Mouse (Mus musculus): ENCODE measurements around the gene Mrc1. TPM values are rescaled to one million over a fixed set of nuclear protein-coding genes. Genes with fewer than 3 reads are reported as not detected.

Gene Mrc1
- polyA plus RNA-seq, 1 experiment from 2014 or later = 6.4 TPM

DNA sequence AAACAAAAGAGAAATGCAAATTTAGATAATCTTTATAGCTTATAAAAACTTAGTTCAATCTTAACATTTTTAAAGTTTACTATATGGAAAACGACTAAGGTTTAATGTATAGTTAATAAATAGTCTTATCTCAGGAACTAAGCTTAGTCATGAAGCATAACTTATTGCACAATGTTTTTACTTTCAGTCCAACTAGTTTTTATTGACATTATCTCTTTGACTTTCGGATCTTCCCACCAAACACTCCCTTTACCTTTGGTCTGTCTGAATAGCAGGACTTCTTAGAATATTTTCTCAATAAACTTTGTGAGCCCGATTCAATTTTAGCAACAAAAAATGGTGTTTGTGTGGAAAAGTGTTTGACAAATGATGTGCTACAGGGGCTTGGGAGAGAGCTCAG, 12.5 kb upstream of the Mrc1 start:
- no peaks in the 10 kb centered on the region for H3K36me3 ChIP-seq (replicated peaks)
- no peaks in the 10 kb centered on the region for H3K9me3 ChIP-seq
- H3K27me3 ChIP-seq (replicated peaks) = no peaks in the 10 kb centered on the region
- ATAC-seq (replicated peaks) = no peak
- H3K4me1 ChIP-seq = peaks cover 4% of the 10 kb centered on the region; the same call in 1 of the 2 replicates
- 93% methylated on average over 3 of the region's 3 CpGs for WGBS
- H3K27ac ChIP-seq = no peak overlapping the region
- H3K4me2 ChIP-seq = no peak overlapping the region
- no peak overlapping the region for H3K9ac ChIP-seq
- H3K4me3 ChIP-seq = no peak overlapping the region

DNA sequence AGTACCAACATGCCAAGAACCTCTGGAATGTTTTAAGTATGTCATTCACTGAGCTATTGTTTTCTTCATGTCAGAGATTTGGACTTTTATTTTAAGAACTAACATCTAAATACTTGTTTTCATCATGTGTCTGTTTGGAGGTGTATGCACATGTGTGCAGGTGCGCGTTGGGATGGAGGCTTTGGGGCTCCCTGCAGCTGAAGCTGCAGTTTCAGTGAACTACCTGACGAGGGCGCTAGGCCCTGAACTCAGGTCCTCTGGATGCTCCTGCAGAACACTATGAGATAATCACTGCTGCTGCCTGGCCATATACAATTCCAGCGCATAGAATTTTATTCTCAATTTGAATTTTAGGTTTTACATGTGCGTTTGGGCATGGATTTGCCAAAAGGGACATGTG, 11.1 kb upstream of the Mrc1 start:
- WGBS = 82% methylated on average over 6 of the region's 6 CpGs
- H3K4me2 ChIP-seq = no peak overlapping the region

DNA sequence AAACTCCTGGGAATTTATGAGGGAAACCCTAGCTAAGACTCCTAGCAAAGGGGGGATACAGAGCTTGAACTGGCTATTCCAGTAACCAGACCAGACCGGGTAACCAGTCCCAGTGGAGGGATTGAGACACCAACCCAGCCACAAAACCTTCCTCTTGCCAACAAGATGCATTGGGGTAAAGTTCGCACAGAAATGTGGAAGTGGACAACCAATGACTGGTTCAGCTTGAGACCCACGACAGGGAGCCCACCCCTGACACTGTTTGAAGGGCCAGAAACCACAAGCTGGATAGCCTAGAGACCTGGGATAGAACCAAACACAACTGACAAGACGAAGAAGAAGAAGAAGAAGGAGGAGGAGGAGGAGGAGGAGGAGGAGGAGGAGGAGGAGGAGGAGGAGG, 4.8 kb upstream of the Mrc1 start:
- no peaks in the 10 kb centered on the region for H3K4me1 ChIP-seq
- no peak overlapping the region for H3K4me3 ChIP-seq
- WGBS = 92% methylated on average over 3 of the region's 4 CpGs
- no peak overlapping the region for H3K4me2 ChIP-seq
- no peak overlapping the region for H3K27ac ChIP-seq
- H3K27me3 ChIP-seq (replicated peaks) = no peaks in the 10 kb centered on the region
- H3K36me3 ChIP-seq (replicated peaks) = no peaks in the 10 kb centered on the region
- H3K9me3 ChIP-seq = no peaks in the 10 kb centered on the region
- ATAC-seq (replicated peaks) = no peak
- no peak overlapping the region for H3K9ac ChIP-seq

More for the DNA sequence above, 11.1 kb upstream of the Mrc1 start:
- Histone ChIP-seq H3K9me3 (no peaks in the 10 kb centered on the region), H3K4me1 (peaks cover 4% of the 10 kb centered on the region; the same call in 1 of the 2 replicates), H3K27me3 (replicated peaks) (no peaks in the 10 kb centered on the region), H3K36me3 (replicated peaks) (no peaks in the 10 kb centered on the region), H3K27ac (no peak overlapping the region), H3K4me3 (no peak overlapping the region), H3K9ac (no peak overlapping the region)
- ATAC-seq (replicated peaks) = no peak

DNA sequence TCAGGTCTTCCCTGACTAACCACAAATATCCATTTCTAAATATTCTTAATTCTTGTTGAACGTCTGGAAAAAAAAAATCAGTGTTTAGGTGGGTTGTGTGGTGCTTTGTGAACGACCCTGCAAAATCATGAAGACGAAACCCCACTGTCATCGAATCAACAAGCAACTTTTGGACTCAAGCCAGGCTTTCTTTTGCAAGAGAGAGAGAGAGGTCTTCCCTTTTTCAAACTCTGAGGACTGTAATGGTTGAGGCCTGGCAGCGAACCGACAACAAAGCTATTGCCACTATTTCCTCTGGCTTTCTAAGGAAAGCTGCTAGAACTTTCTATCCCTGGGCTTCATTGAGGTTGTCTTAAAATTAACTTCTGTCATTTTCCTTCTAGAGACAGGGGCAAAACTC, 697 bp upstream of the Mrc1 start:
- no peak overlapping the region for H3K9ac ChIP-seq
- no peaks in the 10 kb centered on the region for H3K4me1 ChIP-seq
- 76% methylated on average over 6 of the region's 6 CpGs for WGBS
- no peaks in the 10 kb centered on the region for H3K36me3 ChIP-seq (replicated peaks)
- no peaks in the 10 kb centered on the region for H3K27me3 ChIP-seq (replicated peaks)
- H3K27ac ChIP-seq = no peak overlapping the region
- no peak for ATAC-seq (replicated peaks)
- H3K9me3 ChIP-seq = no peaks in the 10 kb centered on the region
- H3K4me3 ChIP-seq = no peak overlapping the region
- no peak overlapping the region for H3K4me2 ChIP-seq

DNA sequence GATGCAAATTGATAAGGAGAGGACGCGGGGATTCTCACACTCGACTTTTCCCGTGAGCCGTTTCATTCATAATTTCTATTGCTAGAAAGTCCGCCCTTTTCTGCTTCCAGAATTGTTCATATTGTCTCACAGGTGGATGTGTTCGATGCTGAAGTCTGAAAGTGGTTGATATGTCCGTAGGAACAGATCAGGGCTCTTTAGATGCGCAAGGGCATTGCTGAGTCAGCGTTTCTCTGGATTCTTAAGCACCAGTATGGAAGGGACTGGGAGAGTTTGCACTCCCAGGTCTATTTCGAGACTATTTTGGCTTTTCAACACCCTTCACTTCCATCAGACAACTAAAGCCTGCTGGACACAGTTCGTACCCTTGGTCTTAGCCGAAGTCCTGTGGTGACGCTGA, 787 bp downstream of the Mrc1 start:
- H3K27ac ChIP-seq = no peak overlapping the region
- no peak overlapping the region for H3K4me2 ChIP-seq
- no peaks in the 10 kb centered on the region for H3K36me3 ChIP-seq (replicated peaks)
- H3K27me3 ChIP-seq (replicated peaks) = no peaks in the 10 kb centered on the region
- H3K9ac ChIP-seq = no peak overlapping the region
- whole genome bisulfite sequencing = 91% methylated on average over 14 of the region's 14 CpGs
- ATAC-seq (replicated peaks) = no peak
- no peaks in the 10 kb centered on the region for H3K9me3 ChIP-seq
- no peaks in the 10 kb centered on the region for H3K4me1 ChIP-seq
- no peak overlapping the region for H3K4me3 ChIP-seq

DNA sequence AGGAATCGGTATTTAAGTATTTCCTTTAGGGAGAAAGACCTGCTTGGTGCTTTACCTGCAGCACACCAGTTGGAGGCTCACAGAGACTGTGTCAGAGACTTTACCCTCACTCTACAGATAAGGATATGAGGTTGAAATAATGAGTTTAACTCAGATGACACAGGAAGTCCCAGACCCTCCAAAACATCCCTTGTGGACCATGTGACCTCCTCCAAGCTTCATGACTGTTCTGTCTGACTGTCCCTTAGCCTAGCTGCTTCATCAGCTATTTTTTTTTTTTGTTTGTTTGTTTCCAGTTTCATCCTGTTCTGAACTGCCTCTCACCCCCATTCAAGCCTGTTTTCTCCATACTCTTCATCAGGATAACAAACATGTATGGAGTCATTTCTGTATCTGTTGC, 3.7 kb downstream of the Mrc1 start:
- H3K4me3 ChIP-seq = no peak overlapping the region
- H3K9me3 ChIP-seq = no peaks in the 10 kb centered on the region
- no peak overlapping the region for H3K4me2 ChIP-seq
- WGBS = 93% methylated on average over 1 of the region's 1 CpGs
- ATAC-seq (replicated peaks) = no peak
- H3K27me3 ChIP-seq (replicated peaks) = no peaks in the 10 kb centered on the region
- H3K4me1 ChIP-seq = no peaks in the 10 kb centered on the region
- no peak overlapping the region for H3K9ac ChIP-seq
- H3K27ac ChIP-seq = no peak overlapping the region
- H3K36me3 ChIP-seq (replicated peaks) = no peaks in the 10 kb centered on the region

DNA sequence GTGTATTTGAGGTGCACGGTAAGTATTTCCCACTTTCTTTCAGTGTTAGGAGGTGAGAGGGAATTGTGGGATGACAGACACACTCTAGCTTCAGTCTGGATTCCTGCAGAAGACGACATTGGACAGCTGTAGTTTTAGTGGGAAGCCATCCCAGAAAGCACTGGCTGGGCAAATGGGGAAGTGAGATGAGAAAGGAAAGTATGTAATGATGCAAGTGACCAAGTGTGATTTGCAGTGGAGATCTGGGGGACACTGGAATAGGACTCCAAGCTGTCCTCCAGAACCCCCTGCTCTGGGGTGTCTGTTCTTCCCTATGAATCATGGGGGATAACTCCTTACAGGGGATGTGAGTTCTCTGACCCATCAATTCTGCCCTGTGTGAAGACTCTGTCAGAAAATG, 4.8 kb downstream of the Mrc1 start:
- WGBS = 76% methylated on average over 2 of the region's 2 CpGs
- Histone ChIP-seq H3K27ac (no peak overlapping the region), H3K4me2 (no peak overlapping the region), H3K4me3 (no peak overlapping the region), H3K9me3 (no peaks in the 10 kb centered on the region), H3K4me1 (no peaks in the 10 kb centered on the region), H3K27me3 (replicated peaks) (no peaks in the 10 kb centered on the region), H3K36me3 (replicated peaks) (no peaks in the 10 kb centered on the region), H3K9ac (no peak overlapping the region)
- no peak for ATAC-seq (replicated peaks)

DNA sequence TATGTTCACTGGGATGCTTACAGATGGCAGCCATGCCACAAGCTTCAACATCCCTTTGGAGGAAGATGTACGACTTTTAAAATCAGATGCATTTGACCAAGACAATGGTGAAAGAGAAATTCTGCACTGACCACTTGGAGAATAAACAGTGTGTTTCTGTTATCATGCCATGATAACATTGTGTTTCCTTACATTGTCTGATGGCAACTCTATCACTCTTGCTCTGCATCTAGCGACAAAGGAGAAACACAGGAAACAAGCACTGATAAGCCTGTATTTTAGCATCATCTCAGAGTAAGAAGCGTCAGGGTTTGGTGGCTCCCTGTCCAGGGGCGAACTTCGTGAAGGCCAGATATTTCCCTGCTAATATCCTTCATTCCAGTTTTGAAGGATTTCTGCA, 6.1 kb downstream of the Mrc1 start:
- 91% methylated on average over 5 of the region's 5 CpGs for WGBS

DNA sequence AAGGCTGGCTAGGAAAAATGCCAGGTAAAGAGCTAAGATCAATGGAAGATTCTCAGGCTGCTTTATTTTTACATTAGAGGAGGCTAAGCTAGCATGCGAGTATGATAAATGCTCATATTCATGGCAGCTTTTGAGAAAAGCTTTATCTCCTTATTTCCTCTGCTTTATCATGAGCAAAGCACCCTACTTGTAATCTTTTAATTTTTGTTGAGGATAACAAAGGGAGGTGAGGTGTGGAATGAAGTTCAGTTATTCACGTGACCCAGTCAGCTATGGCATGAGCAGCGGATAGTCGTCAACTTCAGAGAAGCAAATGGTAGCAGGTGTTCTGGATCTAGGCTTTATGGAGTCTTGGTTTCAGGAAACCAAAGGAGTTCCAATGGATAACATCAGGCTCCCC, 7.7 kb downstream of the Mrc1 start:
- ATAC-seq (replicated peaks) = no peak
- Histone ChIP-seq H3K27me3 (replicated peaks) (no peaks in the 10 kb centered on the region), H3K27ac (no peak overlapping the region), H3K4me3 (no peak overlapping the region), H3K9ac (no peak overlapping the region), H3K4me1 (no peaks in the 10 kb centered on the region), H3K9me3 (no peaks in the 10 kb centered on the region), H3K36me3 (replicated peaks) (no peaks in the 10 kb centered on the region), H3K4me2 (no peak overlapping the region)
- 89% methylated on average over 4 of the region's 4 CpGs for WGBS

More for the DNA sequence above, 6.1 kb downstream of the Mrc1 start:
- Histone ChIP-seq H3K4me1 (no peaks in the 10 kb centered on the region), H3K9me3 (no peaks in the 10 kb centered on the region), H3K36me3 (replicated peaks) (no peaks in the 10 kb centered on the region), H3K9ac (no peak overlapping the region), H3K4me3 (no peak overlapping the region), H3K4me2 (no peak overlapping the region), H3K27ac (no peak overlapping the region), H3K27me3 (replicated peaks) (no peaks in the 10 kb centered on the region)
- no peak for ATAC-seq (replicated peaks)

DNA sequence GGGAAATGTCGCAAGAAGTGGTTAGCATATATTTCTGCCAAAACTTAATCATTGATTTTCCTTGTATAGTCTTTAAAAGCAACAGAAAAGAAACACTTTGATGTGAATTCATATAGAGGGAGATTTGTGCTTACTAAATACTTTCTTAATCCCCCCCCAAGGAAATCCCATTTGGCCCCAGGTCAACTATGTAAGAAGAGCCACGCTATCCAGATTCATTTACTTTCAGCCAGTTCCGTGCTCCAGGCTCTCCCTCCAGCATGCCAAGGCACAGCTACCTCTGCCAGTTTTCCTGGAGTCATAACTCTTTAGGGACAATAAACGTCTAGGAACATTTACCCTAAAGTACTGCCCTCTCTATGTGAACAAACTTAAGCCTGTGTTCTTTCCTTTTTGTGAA, 8.5 kb downstream of the Mrc1 start:
- Histone ChIP-seq H3K4me3 (no peak overlapping the region), H3K36me3 (replicated peaks) (no peaks in the 10 kb centered on the region), H3K27ac (no peak overlapping the region), H3K4me2 (no peak overlapping the region), H3K4me1 (no peaks in the 10 kb centered on the region), H3K27me3 (replicated peaks) (no peaks in the 10 kb centered on the region), H3K9me3 (no peaks in the 10 kb centered on the region), H3K9ac (no peak overlapping the region)
- ATAC-seq (replicated peaks) = no peak
- WGBS = 52% methylated on average over 4 of the region's 4 CpGs

DNA sequence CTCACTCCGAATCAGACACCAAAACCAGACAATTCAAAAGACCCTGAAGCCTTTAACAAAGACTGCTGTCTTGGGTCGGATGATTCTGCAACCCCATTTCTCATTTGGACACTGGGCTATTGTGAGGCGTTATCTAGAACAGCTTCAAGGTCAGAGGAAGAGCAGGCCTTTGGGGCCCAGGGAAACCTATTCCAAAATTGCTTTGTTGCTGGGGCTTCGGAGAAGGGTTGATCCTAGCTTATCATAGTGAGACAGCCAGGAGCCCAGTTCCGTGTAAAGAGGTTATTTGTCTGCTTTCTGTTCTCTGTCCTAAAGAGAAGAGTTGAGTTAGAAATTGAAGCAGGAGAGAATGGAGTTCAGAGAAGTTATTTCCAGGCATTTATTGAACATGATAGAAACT, 10.0 kb downstream of the Mrc1 start:
- no peak overlapping the region for H3K27ac ChIP-seq
- no peaks in the 10 kb centered on the region for H3K9me3 ChIP-seq
- H3K36me3 ChIP-seq (replicated peaks) = no peaks in the 10 kb centered on the region
- no peaks in the 10 kb centered on the region for H3K4me1 ChIP-seq
- no peak overlapping the region for H3K4me3 ChIP-seq
- 57% methylated on average over 5 of the region's 5 CpGs for WGBS
- H3K4me2 ChIP-seq = no peak overlapping the region
- ATAC-seq (replicated peaks) = no peak
- no peaks in the 10 kb centered on the region for H3K27me3 ChIP-seq (replicated peaks)
- H3K9ac ChIP-seq = no peak overlapping the region

DNA sequence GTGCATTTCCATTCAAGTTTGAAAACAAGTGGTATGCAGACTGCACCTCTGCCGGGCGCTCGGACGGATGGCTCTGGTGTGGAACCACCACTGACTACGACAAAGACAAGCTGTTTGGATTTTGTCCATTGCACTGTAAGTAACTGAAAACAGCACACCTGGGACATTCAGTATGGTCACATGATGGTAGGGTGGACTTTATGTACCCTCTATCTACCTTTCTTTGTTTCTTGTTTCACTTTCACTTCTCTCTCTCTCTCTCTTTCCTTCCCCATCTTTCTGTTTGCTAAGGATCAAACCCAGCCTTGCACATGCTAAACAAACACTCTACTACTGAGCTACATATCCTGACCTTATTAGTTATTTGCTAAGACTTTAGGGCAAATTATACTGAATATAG, 15.0 kb downstream of the Mrc1 start:
- Histone ChIP-seq H3K9ac (no peak overlapping the region), H3K4me2 (no peak overlapping the region), H3K36me3 (replicated peaks) (no peaks in the 10 kb centered on the region), H3K27ac (no peak overlapping the region), H3K27me3 (replicated peaks) (no peaks in the 10 kb centered on the region), H3K9me3 (no peaks in the 10 kb centered on the region), H3K4me1 (no peaks in the 10 kb centered on the region), H3K4me3 (no peak overlapping the region)
- WGBS = 94% methylated on average over 5 of the region's 5 CpGs
- ATAC-seq (replicated peaks) = no peak

DNA sequence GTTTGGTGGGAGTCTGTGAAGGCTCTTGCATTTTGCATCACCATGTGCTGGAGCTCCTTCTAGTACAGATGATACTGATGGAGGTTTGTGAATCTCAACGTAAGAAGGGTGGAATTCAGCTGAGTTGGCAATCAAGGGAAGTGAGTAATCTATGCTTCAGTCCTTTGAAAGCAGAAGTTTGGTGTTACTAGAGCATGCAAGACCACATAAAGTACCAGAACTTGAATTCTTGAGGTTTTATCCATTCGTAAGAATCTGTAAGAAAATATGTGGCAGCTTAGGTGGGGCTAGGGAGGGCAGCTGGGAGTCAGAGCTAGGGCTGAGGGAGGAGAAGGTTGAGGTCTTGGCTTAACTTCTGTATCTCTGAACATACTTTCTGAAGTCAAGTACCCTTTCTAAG, 15.5 kb downstream of the Mrc1 start:
- Histone ChIP-seq H3K9me3 (no peaks in the 10 kb centered on the region), H3K4me3 (no peak overlapping the region), H3K36me3 (replicated peaks) (no peaks in the 10 kb centered on the region), H3K9ac (no peak overlapping the region), H3K27ac (no peak overlapping the region), H3K27me3 (replicated peaks) (no peaks in the 10 kb centered on the region), H3K4me1 (no peaks in the 10 kb centered on the region), H3K4me2 (no peak overlapping the region)
- WGBS = 88% methylated on average over 2 of the region's 2 CpGs
- no peak for ATAC-seq (replicated peaks)
